Mouse (Mus musculus): ENCODE measurements around the gene Wdfy3. TPM values are rescaled to one million over a fixed set of nuclear protein-coding genes. Genes with fewer than 3 reads are reported as not detected.
"Not testable (repeated sequence)": the region's sequence is repeated elsewhere in the genome, so short reads cannot be mapped to it uniquely, and the experiment has no call there.

Gene Wdfy3
- polyA plus RNA-seq (2014; fragmentation: Nextera tagmentation; extraction: Ambion mirVana): 20.2 and 27.7 TPM in 2 replicates

DNA sequence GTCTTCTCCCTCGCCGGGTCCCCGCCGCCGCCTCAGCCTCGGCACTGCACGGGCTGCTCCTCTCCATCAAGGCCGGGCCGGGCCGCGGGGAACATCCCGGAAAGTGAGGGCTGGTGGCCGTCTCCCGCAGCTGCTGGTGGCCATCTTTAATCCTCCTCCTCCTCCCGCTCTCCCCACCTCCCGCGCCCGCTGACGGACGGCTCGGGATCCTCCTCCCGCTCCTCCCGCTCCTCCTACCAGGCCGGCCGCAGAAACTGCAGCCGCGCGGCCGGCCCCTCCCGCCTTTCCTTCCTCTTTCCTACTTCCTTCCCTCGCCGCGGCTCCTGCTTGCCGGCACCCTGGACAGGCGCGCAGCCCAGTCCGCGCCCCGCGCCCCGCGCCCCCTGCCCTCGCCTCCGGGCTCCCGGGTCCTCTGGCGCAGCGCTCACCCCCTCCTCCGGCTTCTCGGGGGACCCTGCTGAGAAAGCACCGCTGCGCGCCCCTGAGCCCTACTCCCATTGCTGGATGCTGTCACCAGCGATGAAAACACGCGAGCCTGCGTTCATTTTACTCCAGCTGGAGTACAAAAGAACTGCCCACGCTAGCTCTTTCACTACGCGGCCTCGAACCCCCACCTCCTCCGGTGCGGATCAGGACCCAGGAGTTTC lies at the start of gene Wdfy3:
Wdfy3 (minus strand) TSS at position 155 of the 647 bp plus-strand sequence.
- Histone ChIP-seq H3K4me1 (ENCODE audit: control insufficient read depth, insufficient read depth, low read length) (no peaks in the 10 kb centered on the region; the same call in 1 of the 2 replicates), H3K27me3 (ENCODE audit: control insufficient read depth, insufficient read depth, low read length) (no peaks in the 10 kb centered on the region), H3K36me3 (ENCODE audit: control insufficient read depth, insufficient read depth, low read length) (0 out of 2 replicates have a peak, but pooled peaks cover 3% of the 10 kb centered on the region), H3K4me3 (ENCODE audit: low read length) (peak within 1 kb of the TSS; percentile 86), H3K9me3 (ENCODE audit: control insufficient read depth, low read length) (no peaks in the 10 kb centered on the region), H3K27ac (ENCODE audit: low read depth, low read length) (peak within 1 kb of the TSS; percentile 95), H3K4me2 (replicated peaks; ENCODE audit: low read depth, low read length) (peak within 1 kb of the TSS; percentile 79), H3K9ac (ENCODE audit: low read depth, low read length) (peak within 1 kb of the TSS; percentile 98)
- under 1% methylated on average over 54 of the region's 62 CpGs for WGBS
- ATAC-seq (ENCODE audit: low FRiP score, low TSS enrichment): peak; percentile 94

- H3K9me3 ChIP-seq (ENCODE audit: control insufficient read depth, low read length): no peaks in the 10 kb centered on the region
- no peaks in the 10 kb centered on the region for H3K27me3 ChIP-seq (ENCODE audit: control insufficient read depth, insufficient read depth, low read length)
- no peak overlapping the region for H3K9ac ChIP-seq (ENCODE audit: low read depth, low read length)
- no peak overlapping the region for H3K27ac ChIP-seq (ENCODE audit: low read depth, low read length)
- ATAC-seq (ENCODE audit: low FRiP score, low TSS enrichment): no peak
- no peak overlapping the region for H3K4me3 ChIP-seq (ENCODE audit: low read length)
- no peaks in the 10 kb centered on the region for H3K4me1 ChIP-seq (ENCODE audit: control insufficient read depth, insufficient read depth, low read length)
- no peaks in the 10 kb centered on the region for H3K36me3 ChIP-seq (ENCODE audit: control insufficient read depth, insufficient read depth, low read length)
- WGBS: 50% methylated on average over 14 of the region's 14 CpGs
- no peak overlapping the region for H3K4me2 ChIP-seq (replicated peaks; ENCODE audit: low read depth, low read length)
Measured at GRCm38 (mm10) chr5:102113009-102113408, 43.3 kb upstream of the Wdfy3 start.

GRCm38 (mm10) chr5:102112034-102112433 lies 42.3 kb upstream of the Wdfy3 start:
- ATAC-seq (ENCODE audit: low FRiP score, low TSS enrichment): no peak

DNA sequence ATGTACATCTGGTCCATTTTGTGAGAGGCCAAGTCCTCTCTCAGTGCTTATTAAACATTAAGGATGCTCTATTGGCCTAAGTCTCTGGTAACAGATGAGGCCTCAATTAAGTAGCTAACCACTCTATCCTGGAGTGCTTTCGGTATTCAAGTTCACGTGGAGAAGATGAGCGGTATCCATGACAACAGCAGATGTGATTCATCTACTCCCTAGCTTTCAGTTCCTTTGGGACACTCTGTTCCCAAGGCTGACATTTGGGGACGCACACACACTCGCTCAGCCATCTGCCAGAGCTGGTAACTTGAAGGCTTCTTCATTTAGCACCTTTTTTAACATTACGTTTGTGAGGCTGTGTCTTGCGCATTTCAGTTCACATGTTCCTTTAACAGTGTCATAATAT lies 40.3 kb upstream of the Wdfy3 start:
- no peaks in the 10 kb centered on the region for H3K27me3 ChIP-seq (ENCODE audit: control insufficient read depth, insufficient read depth, low read length)
- no peaks in the 10 kb centered on the region for H3K9me3 ChIP-seq (ENCODE audit: control insufficient read depth, low read length)
- no peak overlapping the region for H3K4me2 ChIP-seq (replicated peaks; ENCODE audit: low read depth, low read length)
- 86% methylated on average over 7 of the region's 7 CpGs for WGBS
- H3K27ac ChIP-seq (ENCODE audit: low read depth, low read length): no peak overlapping the region
- H3K36me3 ChIP-seq (ENCODE audit: control insufficient read depth, insufficient read depth, low read length): no peaks in the 10 kb centered on the region
- H3K4me3 ChIP-seq (ENCODE audit: low read length): no peak overlapping the region
- no peak for ATAC-seq (ENCODE audit: low FRiP score, low TSS enrichment)
- H3K4me1 ChIP-seq (ENCODE audit: control insufficient read depth, insufficient read depth, low read length): no peaks in the 10 kb centered on the region
- H3K9ac ChIP-seq (ENCODE audit: low read depth, low read length): no peak overlapping the region

More at GRCm38 (mm10) chr5:102112034-102112433, 42.3 kb upstream of the Wdfy3 start:
- H3K4me2 ChIP-seq (replicated peaks; ENCODE audit: low read depth, low read length): no peak overlapping the region
- no peak overlapping the region for H3K27ac ChIP-seq (ENCODE audit: low read depth, low read length)
- WGBS: 84% methylated on average over 7 of the region's 7 CpGs
- H3K36me3 ChIP-seq (ENCODE audit: control insufficient read depth, insufficient read depth, low read length): no peaks in the 10 kb centered on the region
- no peak overlapping the region for H3K4me3 ChIP-seq (ENCODE audit: low read length)
- no peaks in the 10 kb centered on the region for H3K27me3 ChIP-seq (ENCODE audit: control insufficient read depth, insufficient read depth, low read length)
- no peak overlapping the region for H3K9ac ChIP-seq (ENCODE audit: low read depth, low read length)
- H3K9me3 ChIP-seq (ENCODE audit: control insufficient read depth, low read length): no peaks in the 10 kb centered on the region
- H3K4me1 ChIP-seq (ENCODE audit: control insufficient read depth, insufficient read depth, low read length): no peaks in the 10 kb centered on the region

DNA sequence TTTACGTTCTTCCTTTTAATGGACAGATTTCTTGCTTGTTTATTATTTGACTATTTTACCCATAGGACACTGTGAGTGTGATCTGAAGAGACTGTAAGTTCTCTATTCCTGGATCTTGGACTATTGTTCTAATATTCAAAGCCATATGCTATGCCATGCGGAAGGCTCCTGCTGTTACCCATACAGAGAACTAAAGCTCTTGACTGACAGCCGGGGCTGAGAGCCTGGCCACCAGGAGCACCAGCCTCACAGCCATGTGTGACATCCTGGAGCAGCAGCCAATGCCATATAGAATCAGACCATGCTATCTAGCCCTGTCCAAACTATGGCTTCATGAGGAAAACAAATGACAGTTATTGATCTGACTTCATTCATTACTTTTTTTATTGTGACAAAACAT lies 36.2 kb upstream of the Wdfy3 start:
- Histone ChIP-seq H3K36me3 (ENCODE audit: control insufficient read depth, insufficient read depth, low read length) (no peaks in the 10 kb centered on the region), H3K4me2 (replicated peaks; ENCODE audit: low read depth, low read length) (no peak overlapping the region), H3K27ac (ENCODE audit: low read depth, low read length) (no peak overlapping the region), H3K9me3 (ENCODE audit: control insufficient read depth, low read length) (no peaks in the 10 kb centered on the region), H3K4me3 (ENCODE audit: low read length) (no peak overlapping the region), H3K27me3 (ENCODE audit: control insufficient read depth, insufficient read depth, low read length) (no peaks in the 10 kb centered on the region), H3K9ac (ENCODE audit: low read depth, low read length) (no peak overlapping the region), H3K4me1 (ENCODE audit: control insufficient read depth, insufficient read depth, low read length) (no peaks in the 10 kb centered on the region)
- 84% methylated on average over 3 of the region's 3 CpGs for WGBS
- ATAC-seq (ENCODE audit: low FRiP score, low TSS enrichment): no peak

- 93% methylated on average over 1 of the region's 1 CpGs for WGBS
- H3K27me3 ChIP-seq (ENCODE audit: control insufficient read depth, insufficient read depth, low read length); H3K36me3 ChIP-seq (ENCODE audit: control insufficient read depth, insufficient read depth, low read length); H3K9me3 ChIP-seq (ENCODE audit: control insufficient read depth, low read length); ATAC-seq (ENCODE audit: low FRiP score, low TSS enrichment); H3K4me2 ChIP-seq (replicated peaks; ENCODE audit: low read depth, low read length); H3K9ac ChIP-seq (ENCODE audit: low read depth, low read length); H3K27ac ChIP-seq (ENCODE audit: low read depth, low read length); H3K4me3 ChIP-seq (ENCODE audit: low read length); H3K4me1 ChIP-seq (ENCODE audit: control insufficient read depth, insufficient read depth, low read length): not testable (repeated sequence)
Measured at GRCm38 (mm10) chr5:102101815-102102214, 32.1 kb upstream of the Wdfy3 start.

GRCm38 (mm10) chr5:102100246-102101241 lies 30.8 kb upstream of the Wdfy3 start:
- no peak for ATAC-seq (ENCODE audit: low FRiP score, low TSS enrichment)
- no peaks in the 10 kb centered on the region for H3K36me3 ChIP-seq (ENCODE audit: control insufficient read depth, insufficient read depth, low read length)
- 66% methylated on average over 21 of the region's 21 CpGs for WGBS
- no peaks in the 10 kb centered on the region for H3K9me3 ChIP-seq (ENCODE audit: control insufficient read depth, low read length)
- no peak overlapping the region for H3K9ac ChIP-seq (ENCODE audit: low read depth, low read length)
- H3K4me3 ChIP-seq (ENCODE audit: low read length): no peak overlapping the region
- H3K4me2 ChIP-seq (replicated peaks; ENCODE audit: low read depth, low read length): no peak overlapping the region
- no peaks in the 10 kb centered on the region for H3K27me3 ChIP-seq (ENCODE audit: control insufficient read depth, insufficient read depth, low read length)
- H3K27ac ChIP-seq (ENCODE audit: low read depth, low read length): no peak overlapping the region
- no peaks in the 10 kb centered on the region for H3K4me1 ChIP-seq (ENCODE audit: control insufficient read depth, insufficient read depth, low read length)

GRCm38 (mm10) chr5:102095576-102095975 lies 25.9 kb upstream of the Wdfy3 start:
- Histone ChIP-seq H3K27me3 (ENCODE audit: control insufficient read depth, insufficient read depth, low read length) (no peaks in the 10 kb centered on the region), H3K27ac (ENCODE audit: low read depth, low read length) (no peak overlapping the region), H3K36me3 (ENCODE audit: control insufficient read depth, insufficient read depth, low read length) (no peaks in the 10 kb centered on the region), H3K9ac (ENCODE audit: low read depth, low read length) (no peak overlapping the region), H3K4me1 (ENCODE audit: control insufficient read depth, insufficient read depth, low read length) (no peaks in the 10 kb centered on the region), H3K4me2 (replicated peaks; ENCODE audit: low read depth, low read length) (no peak overlapping the region), H3K9me3 (ENCODE audit: control insufficient read depth, low read length) (no peaks in the 10 kb centered on the region), H3K4me3 (ENCODE audit: low read length) (no peak overlapping the region)
- 84% methylated on average over 4 of the region's 4 CpGs for WGBS
- ATAC-seq (ENCODE audit: low FRiP score, low TSS enrichment): no peak

GRCm38 (mm10) chr5:102090686-102091085 lies 21.0 kb upstream of the Wdfy3 start:
- no peak overlapping the region for H3K27ac ChIP-seq (ENCODE audit: low read depth, low read length)
- H3K9me3 ChIP-seq (ENCODE audit: control insufficient read depth, low read length): no peaks in the 10 kb centered on the region
- WGBS: 85% methylated on average over 3 of the region's 3 CpGs
- H3K27me3 ChIP-seq (ENCODE audit: control insufficient read depth, insufficient read depth, low read length): no peaks in the 10 kb centered on the region
- no peak overlapping the region for H3K4me2 ChIP-seq (replicated peaks; ENCODE audit: low read depth, low read length)
- ATAC-seq (ENCODE audit: low FRiP score, low TSS enrichment): no peak
- H3K4me1 ChIP-seq (ENCODE audit: control insufficient read depth, insufficient read depth, low read length): no peaks in the 10 kb centered on the region
- no peak overlapping the region for H3K4me3 ChIP-seq (ENCODE audit: low read length)
- no peaks in the 10 kb centered on the region for H3K36me3 ChIP-seq (ENCODE audit: control insufficient read depth, insufficient read depth, low read length)
- no peak overlapping the region for H3K9ac ChIP-seq (ENCODE audit: low read depth, low read length)

Data from kidney, embryonic 14.5 days (tissue).